ENCODE assay signal across 39 mouse cellular contexts in the genomic region with DNA sequence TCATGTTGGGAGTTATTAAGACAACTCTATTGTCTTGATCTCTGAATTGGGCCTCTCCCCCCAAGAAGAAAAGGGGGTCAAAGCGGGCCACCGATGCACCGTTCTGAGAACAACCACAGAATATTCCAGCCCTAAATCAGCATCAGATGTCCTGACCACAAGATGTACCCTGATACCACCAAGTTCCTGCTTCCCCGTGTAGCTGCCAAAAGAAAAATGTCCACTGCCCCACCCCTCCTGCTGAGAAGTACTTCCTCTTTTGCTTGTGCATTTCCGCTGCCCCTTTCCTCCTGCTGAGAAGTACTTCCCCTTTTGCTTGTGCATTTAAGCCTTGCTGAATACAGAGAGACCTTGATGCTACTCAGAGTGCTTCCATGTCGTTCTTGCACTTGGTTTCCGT. TPM values are rescaled to one million over a fixed set of nuclear protein-coding genes. Genes with fewer than 3 reads are reported as not detected.
"Had no signal": no experiment of that assay in that cellular context is flagged by ENCODE, and none has a peak within 500 bp of the region (broad histone marks: within the 10 kb centered on the region; RNA-seq: fewer than 3 reads in every experiment).

No protein-coding gene starts in this region.

RNA-seq across cellular contexts. Expression of gene Spin2f, which starts 41.6 kb away (rescaled TPM):
- total RNA-seq: gastrocnemius, adult 2 months; gastrocnemius, postnatal 10 days; gastrocnemius, postnatal 4 days; granulocyte monocyte progenitor cell, adult 5-6 weeks; heart, adult 18-20 months; heart, adult 8-10 months; heart, postnatal 14 days; heart, postnatal 36 days; hematopoietic stem cell, adult 5-6 weeks; hindbrain, postnatal 0 days; layer of hippocampus, adult 18-20 months; layer of hippocampus, adult 8-10 months; layer of hippocampus, postnatal 14 days; layer of hippocampus, postnatal 36 days; left cerebral cortex, adult 18-20 months; left cerebral cortex, adult 8-10 months; left cerebral cortex, postnatal 10 days; left cerebral cortex, postnatal 25 days; left cerebral cortex, postnatal 4 days; liver, adult 2 months had no signal
- polyA plus RNA-seq: heart, embryonic 11.5 days; heart, embryonic 13.5 days; heart, embryonic 15.5 days; heart, postnatal 0 days; hindbrain, embryonic 11.5 days; hindbrain, embryonic 13.5 days; hindbrain, embryonic 15.5 days; hindbrain, postnatal 0 days; intestine, embryonic 14.5 days; intestine, embryonic 16.5 days; kidney, adult 2 months; kidney, embryonic 15.5 days; kidney, postnatal 0 days; large intestine, adult 2 months; limb, embryonic 11.5 days; limb, embryonic 13.5 days; limb, embryonic 15.5 days; liver, adult 2 months; liver, embryonic 12.5 days; liver, embryonic 14.5 days; liver, embryonic 16.5 days had no signal
